Mouse (Mus musculus): ENCODE data around the gene Tmem269. TPM values are rescaled to one million over a fixed set of nuclear protein-coding genes. Genes with fewer than 3 reads are reported as not detected.
A peak's percentile ranks its signal among the peaks of the same experiment; 100 is the strongest.

Tmem269 gene
- polyA plus RNA-seq, 1 experiment from 2014 or later: not detected

DNA sequence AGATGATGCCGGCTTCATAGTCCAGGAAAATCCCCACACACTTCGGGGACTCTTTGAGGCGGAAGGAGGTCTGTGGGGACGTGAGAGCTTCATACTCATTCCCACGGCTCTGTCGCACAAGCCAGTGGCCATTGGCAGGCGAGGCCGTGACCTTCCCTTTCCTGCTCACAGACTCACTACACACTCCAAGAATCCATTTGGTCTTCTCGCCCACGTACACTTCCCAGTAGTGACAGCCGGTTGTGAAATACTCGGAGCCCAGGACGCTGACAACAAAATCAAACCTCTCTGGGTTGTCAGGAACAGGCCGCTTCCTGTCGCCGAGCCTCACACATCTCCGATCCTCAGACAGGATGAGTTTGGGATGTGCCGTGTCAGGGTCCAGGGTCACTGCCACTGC lies 39.7 kb downstream of the Tmem269 start:
- no peak for ATAC-seq (ENCODE audit: insufficient number of reproducible peaks, insufficient read depth, low FRiP score, low TSS enrichment, low read depth)
- H3K4me2 ChIP-seq: no peak overlapping the region
- H3K4me1 ChIP-seq (replicated peaks): no peaks in the 10 kb centered on the region
- 74% methylated on average over 18 of the region's 18 CpGs for WGBS
- no peaks in the 10 kb centered on the region for H3K27me3 ChIP-seq
- H3K9me3 ChIP-seq: no peaks in the 10 kb centered on the region
- H3K9ac ChIP-seq (replicated peaks): no peak overlapping the region
- H3K4me3 ChIP-seq (replicated peaks): no peak overlapping the region
- H3K36me3 ChIP-seq: no peaks in the 10 kb centered on the region
- H3K27ac ChIP-seq: no peak overlapping the region

DNA sequence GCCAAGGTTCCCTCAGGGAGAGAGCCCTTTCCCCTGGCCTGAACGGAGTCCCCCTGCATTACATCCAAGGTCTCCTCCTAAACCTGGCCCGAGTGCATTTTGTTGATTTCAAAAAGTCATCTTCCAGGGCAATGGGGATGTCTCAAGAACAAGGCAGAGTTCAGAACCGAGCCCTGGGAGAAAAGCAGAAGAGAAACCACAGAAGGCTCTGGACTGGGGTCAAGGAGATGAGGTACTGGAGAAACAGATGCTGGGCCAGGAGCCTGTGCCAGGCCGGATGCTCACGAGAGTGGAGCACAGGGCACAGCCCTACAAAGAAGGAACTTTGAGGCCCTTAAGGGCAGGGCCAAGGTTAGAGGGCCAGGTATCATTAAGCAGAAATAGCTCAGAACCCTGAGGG lies 40.3 kb downstream of the Tmem269 start:
- ATAC-seq (ENCODE audit: insufficient number of reproducible peaks, insufficient read depth, low FRiP score, low TSS enrichment, low read depth): no peak
- Histone ChIP-seq H3K27ac (no peak overlapping the region), H3K9ac (replicated peaks) (no peak overlapping the region), H3K4me1 (replicated peaks) (peaks cover 6% of the 10 kb centered on the region), H3K4me3 (replicated peaks) (no peak overlapping the region), H3K4me2 (no peak overlapping the region), H3K27me3 (no peaks in the 10 kb centered on the region), H3K9me3 (no peaks in the 10 kb centered on the region), H3K36me3 (no peaks in the 10 kb centered on the region)
- 78% methylated on average over 5 of the region's 5 CpGs for WGBS

DNA sequence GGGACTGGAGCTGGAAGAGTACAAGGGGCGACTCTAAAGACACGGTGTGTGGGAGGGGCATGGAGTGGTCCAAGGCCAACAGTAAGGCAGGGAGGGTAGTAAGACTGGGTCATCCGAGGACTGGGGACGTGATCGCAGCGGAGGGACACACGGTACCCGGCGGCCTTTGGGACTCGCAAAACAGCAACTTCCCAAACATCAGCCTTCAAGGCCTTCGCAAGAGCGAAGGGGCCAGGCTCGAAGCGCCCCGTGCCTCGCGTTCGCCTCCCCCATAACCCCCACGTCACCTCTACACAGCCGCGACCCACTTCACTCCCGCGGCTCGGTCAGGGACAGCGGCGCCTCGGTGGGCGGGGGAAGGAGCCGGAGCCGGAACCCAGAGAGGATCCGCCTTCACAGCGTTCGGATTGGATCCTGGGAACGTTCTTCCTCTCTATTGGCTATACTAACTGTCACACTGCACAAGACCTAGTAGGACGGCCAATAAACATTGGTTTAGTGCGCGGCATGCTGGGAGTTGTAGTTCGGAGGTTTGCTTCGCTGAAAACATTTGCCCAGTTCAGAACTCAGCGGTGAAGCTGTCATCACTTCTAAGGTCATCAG lies 44.1 kb downstream of the Tmem269 start, which contains the start of gene Zfp691:
Gene Zfp691, minus strand, starts transcription at position 345 of the 603 bp plus-strand sequence.
- Histone ChIP-seq H3K27me3 (no peaks in the 10 kb centered on the region), H3K4me3 (replicated peaks) (peak within 1 kb of the TSS; percentile 73), H3K27ac (peak within 1 kb of the TSS; percentile 41; the same call in 1 of the 2 replicates), H3K4me2 (peak within 1 kb of the TSS; percentile 74), H3K36me3 (peaks cover 25% of the 10 kb centered on the region), H3K9me3 (no peaks in the 10 kb centered on the region), H3K9ac (replicated peaks) (peak within 1 kb of the TSS; percentile 81), H3K4me1 (replicated peaks) (peaks cover 8% of the 10 kb centered on the region)
- WGBS: under 1% methylated on average over 40 of the region's 40 CpGs
- peak; percentile 100 for ATAC-seq (ENCODE audit: insufficient number of reproducible peaks, insufficient read depth, low FRiP score, low TSS enrichment, low read depth)

DNA sequence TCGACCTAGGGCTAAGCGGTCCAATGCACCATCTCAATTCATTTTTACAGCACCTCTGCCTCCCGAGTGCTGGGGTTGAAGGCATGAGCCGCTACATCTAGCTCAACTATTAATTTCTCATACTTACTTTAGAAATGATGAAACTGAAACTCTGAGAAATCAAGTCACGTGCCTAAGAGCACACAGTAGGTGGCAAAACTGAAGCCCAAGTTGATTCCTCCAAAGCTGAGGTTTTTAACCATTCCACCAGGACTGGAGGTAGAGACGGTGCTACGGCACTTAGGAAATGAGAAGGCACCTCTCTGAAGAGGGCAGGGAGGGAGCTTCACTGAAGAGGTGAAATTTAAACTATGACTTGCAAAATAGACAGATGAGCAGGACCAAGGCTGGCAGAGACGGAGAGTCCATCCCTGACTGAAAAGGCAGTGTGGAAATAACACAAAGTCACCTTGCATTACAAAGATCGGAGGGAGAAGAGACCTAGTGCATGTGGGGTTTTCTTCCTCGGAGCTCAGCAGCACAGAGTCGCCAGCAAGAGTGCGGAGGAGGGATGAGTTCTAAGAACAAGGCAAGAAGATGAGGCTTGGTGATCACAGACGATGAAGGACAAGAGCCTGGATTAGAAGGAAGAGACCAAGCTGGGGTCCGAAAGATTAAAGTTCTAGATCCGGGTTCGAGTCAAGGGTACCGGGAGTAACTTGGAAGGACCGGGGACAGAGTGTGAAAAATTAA lies 44.9 kb downstream of the Tmem269 start:
- no peak for ATAC-seq (ENCODE audit: insufficient number of reproducible peaks, insufficient read depth, low FRiP score, low TSS enrichment, low read depth)
- peak overlapping the region; percentile 73 for H3K4me3 ChIP-seq (replicated peaks)
- peak overlapping the region; percentile 74 for H3K4me2 ChIP-seq
- H3K9me3 ChIP-seq: no peaks in the 10 kb centered on the region
- H3K4me1 ChIP-seq (replicated peaks): peaks cover 8% of the 10 kb centered on the region
- 44% methylated on average over 18 of the region's 18 CpGs for WGBS
- H3K9ac ChIP-seq (replicated peaks): peak overlapping the region; percentile 81
- peak overlapping the region; percentile 41; the same call in 1 of the 2 replicates for H3K27ac ChIP-seq
- H3K27me3 ChIP-seq: no peaks in the 10 kb centered on the region
- H3K36me3 ChIP-seq: peaks cover 34% of the 10 kb centered on the region

DNA sequence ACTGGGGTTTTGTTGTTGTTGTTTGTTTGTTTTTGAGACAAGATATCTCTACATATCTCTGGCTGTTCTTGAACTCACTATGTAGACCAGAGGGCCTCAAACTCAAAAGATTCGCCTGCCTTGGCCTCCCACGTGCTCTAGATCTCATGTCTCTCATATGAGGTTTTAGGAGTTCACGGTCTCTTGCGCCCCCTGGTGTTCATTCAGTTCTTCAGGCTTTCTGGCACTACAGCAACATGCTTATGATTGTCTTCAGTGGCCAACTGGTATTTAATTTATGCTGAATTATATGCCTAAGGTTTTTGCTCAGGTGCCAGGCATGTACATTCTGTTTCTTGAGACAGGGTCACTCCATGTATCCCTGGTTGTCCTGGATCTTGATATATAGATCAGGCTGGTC lies 50.4 kb downstream of the Tmem269 start:
- no peak overlapping the region for H3K9ac ChIP-seq (replicated peaks)

DNA sequence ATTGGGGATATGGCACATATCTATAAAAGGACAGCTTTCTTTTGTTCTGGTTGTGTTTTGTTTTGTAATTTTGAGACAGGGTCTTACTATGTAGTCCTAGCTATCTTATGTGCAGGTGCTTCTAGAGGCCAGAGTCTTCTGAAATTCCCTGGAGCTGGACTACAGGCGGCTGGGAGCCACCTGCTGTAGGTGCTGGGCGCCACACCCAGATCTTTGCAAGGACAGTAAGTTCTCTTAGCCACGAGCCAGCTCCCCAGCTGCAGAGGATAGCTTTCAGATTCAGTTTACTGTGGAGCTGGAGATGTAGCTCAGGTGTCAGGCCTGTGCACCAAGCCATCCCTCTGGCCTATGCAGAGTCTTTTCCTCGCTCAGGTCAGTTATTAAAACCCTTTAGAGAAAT lies 50.9 kb downstream of the Tmem269 start:
- 71% methylated on average over 4 of the region's 4 CpGs for WGBS
- no peak for ATAC-seq (ENCODE audit: insufficient number of reproducible peaks, insufficient read depth, low FRiP score, low TSS enrichment, low read depth)
- H3K4me2 ChIP-seq: no peak overlapping the region

More for the DNA sequence above, 50.4 kb downstream of the Tmem269 start:
- 5% methylated on average over 4 of the region's 4 CpGs for WGBS
- Histone ChIP-seq H3K4me2 (no peak overlapping the region), H3K27ac (no peak overlapping the region), H3K36me3 (peaks cover 35% of the 10 kb centered on the region), H3K4me3 (replicated peaks) (no peak overlapping the region), H3K9me3 (no peaks in the 10 kb centered on the region), H3K27me3 (no peaks in the 10 kb centered on the region), H3K4me1 (replicated peaks) (peaks cover 2% of the 10 kb centered on the region)
- no peak for ATAC-seq (ENCODE audit: insufficient number of reproducible peaks, insufficient read depth, low FRiP score, low TSS enrichment, low read depth)

DNA sequence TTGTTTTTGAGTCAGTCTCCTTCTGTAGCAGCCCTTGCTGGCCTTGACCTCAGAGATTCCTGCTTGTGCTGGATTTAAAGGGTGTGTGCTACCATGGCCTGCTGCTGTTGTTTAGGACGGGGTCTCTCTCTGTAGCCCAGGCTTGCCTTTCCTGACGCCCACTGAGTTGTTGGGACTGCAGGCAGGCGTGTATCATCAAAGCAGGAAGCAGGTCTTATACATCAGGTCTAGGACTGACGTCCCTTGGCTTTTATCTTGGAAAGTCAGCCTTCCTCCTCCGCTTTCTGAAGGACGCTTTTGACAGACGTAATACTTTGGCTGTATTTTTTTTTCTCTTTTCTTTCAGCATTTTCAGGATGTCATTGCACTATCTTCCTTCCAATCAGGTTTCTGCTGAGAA lies 52.1 kb downstream of the Tmem269 start:
- Histone ChIP-seq H3K9me3 (no peaks in the 10 kb centered on the region), H3K4me1 (replicated peaks) (no peaks in the 10 kb centered on the region), H3K27me3 (no peaks in the 10 kb centered on the region), H3K9ac (replicated peaks) (no peak overlapping the region), H3K4me2 (no peak overlapping the region), H3K36me3 (peaks cover 28% of the 10 kb centered on the region), H3K27ac (no peak overlapping the region), H3K4me3 (replicated peaks) (no peak overlapping the region)
- 76% methylated on average over 7 of the region's 7 CpGs for WGBS
- ATAC-seq (ENCODE audit: insufficient number of reproducible peaks, insufficient read depth, low FRiP score, low TSS enrichment, low read depth): no peak

More for the DNA sequence above, 50.9 kb downstream of the Tmem269 start:
- H3K36me3 ChIP-seq: peaks cover 35% of the 10 kb centered on the region
- H3K4me3 ChIP-seq (replicated peaks): no peak overlapping the region
- H3K9ac ChIP-seq (replicated peaks): no peak overlapping the region
- no peaks in the 10 kb centered on the region for H3K9me3 ChIP-seq
- no peak overlapping the region for H3K27ac ChIP-seq
- H3K4me1 ChIP-seq (replicated peaks): no peaks in the 10 kb centered on the region
- no peaks in the 10 kb centered on the region for H3K27me3 ChIP-seq

DNA sequence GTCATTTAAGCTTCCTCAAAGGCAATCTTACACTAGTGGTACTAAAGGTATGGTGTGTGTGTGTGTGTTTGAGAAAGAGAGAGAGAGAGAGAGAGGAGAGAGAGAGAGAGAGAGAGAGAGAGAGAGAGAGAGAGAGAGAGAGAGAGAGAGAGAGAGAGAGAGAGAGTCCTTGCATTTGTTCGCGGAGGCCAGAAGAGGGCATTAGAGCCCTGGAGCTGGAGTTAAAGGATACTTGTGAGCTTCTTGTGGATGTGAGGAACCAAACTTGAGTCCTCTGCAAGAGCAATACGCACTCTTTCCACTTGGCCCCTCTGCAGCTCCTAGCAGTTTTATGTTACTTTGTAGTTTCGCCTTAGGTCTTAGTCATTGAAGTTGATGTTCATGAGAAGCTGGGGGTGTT lies 55.0 kb downstream of the Tmem269 start:
- no peak overlapping the region for H3K27ac ChIP-seq
- 60% methylated on average over 3 of the region's 4 CpGs for WGBS
- no peak overlapping the region for H3K9ac ChIP-seq (replicated peaks)
- no peaks in the 10 kb centered on the region for H3K36me3 ChIP-seq
- no peaks in the 10 kb centered on the region for H3K9me3 ChIP-seq
- H3K4me1 ChIP-seq (replicated peaks): no peaks in the 10 kb centered on the region
- no peaks in the 10 kb centered on the region for H3K27me3 ChIP-seq
- ATAC-seq (ENCODE audit: insufficient number of reproducible peaks, insufficient read depth, low FRiP score, low TSS enrichment, low read depth): no peak
- no peak overlapping the region for H3K4me3 ChIP-seq (replicated peaks)
- H3K4me2 ChIP-seq: no peak overlapping the region

DNA sequence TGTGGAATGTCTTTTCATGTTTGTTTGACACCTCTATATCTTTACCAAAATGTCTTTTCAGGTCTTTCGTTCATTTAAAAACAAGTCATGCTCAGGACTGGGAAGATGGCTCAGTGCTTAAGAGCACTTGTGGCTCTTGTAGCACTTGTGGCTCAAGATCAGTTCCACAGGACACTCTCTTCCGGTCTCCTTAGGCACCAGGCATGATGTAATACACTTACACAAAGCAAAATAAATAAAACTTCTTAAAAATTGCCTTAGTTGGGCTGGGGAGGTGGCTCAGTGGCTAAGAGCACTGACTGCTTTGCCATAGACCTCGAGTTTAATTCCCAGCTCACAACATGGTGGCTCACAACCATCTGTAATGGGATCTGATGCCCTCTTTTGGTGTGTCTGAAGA lies 56.7 kb downstream of the Tmem269 start:
- no peaks in the 10 kb centered on the region for H3K9me3 ChIP-seq
- WGBS: 81% methylated on average over 3 of the region's 3 CpGs
- no peak overlapping the region for H3K4me2 ChIP-seq
- ATAC-seq (ENCODE audit: insufficient number of reproducible peaks, insufficient read depth, low FRiP score, low TSS enrichment, low read depth): no peak
- no peak overlapping the region for H3K27ac ChIP-seq
- no peaks in the 10 kb centered on the region for H3K36me3 ChIP-seq
- no peak overlapping the region for H3K4me3 ChIP-seq (replicated peaks)
- H3K9ac ChIP-seq (replicated peaks): no peak overlapping the region
- no peaks in the 10 kb centered on the region for H3K27me3 ChIP-seq
- H3K4me1 ChIP-seq (replicated peaks): no peaks in the 10 kb centered on the region

DNA sequence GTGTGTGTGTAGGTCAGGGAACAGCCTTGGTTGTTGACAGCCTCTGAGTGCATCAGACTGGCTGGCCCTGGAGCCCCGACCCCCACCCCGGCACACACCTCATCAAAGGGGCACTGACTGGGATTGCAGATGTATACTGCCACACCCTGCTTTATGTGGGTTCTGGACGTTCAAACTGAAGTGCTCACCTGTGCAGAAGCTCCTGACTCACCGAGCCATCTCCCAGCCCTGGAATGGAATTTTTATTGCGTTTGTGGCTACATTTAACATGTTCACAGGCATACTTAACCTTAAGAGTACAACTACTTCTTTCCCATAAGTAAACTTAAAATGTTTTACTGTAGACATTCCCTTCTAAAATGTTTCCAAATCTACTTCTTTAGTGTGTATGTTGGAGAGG lies 60.1 kb downstream of the Tmem269 start:
- Histone ChIP-seq H3K4me1 (replicated peaks) (no peaks in the 10 kb centered on the region), H3K27me3 (no peaks in the 10 kb centered on the region), H3K36me3 (no peaks in the 10 kb centered on the region), H3K27ac (no peak overlapping the region), H3K4me2 (no peak overlapping the region), H3K9me3 (no peaks in the 10 kb centered on the region), H3K9ac (replicated peaks) (no peak overlapping the region), H3K4me3 (replicated peaks) (no peak overlapping the region)
- WGBS: 76% methylated on average over 5 of the region's 5 CpGs
- ATAC-seq (ENCODE audit: insufficient number of reproducible peaks, insufficient read depth, low FRiP score, low TSS enrichment, low read depth): no peak

DNA sequence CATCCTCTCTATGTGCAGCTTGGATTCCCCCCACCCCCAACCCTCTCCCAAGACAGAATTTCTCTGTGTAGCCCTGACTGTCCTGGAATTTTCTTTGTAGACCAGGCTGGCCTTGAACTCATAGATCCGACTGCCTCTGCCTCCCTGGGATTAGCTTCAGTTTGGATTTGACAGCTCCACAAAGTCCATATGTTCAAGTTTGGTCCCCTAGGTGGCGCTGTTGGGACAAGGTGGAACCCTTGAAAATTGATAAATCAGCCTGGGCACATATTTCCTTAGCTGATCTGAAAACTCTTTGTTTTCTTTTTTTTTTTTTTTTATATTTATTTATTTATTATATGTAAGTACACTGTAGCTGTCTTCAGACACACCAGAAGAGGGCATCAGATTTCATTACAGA lies 60.8 kb downstream of the Tmem269 start:
- Histone ChIP-seq H3K4me2 (no peak overlapping the region), H3K27me3 (no peaks in the 10 kb centered on the region), H3K36me3 (no peaks in the 10 kb centered on the region), H3K27ac (no peak overlapping the region), H3K9ac (replicated peaks) (no peak overlapping the region), H3K4me1 (replicated peaks) (no peaks in the 10 kb centered on the region), H3K9me3 (no peaks in the 10 kb centered on the region), H3K4me3 (replicated peaks) (no peak overlapping the region)
- no peak for ATAC-seq (ENCODE audit: insufficient number of reproducible peaks, insufficient read depth, low FRiP score, low TSS enrichment, low read depth)
- WGBS: 34% methylated on average over 2 of the region's 2 CpGs

Data from limb, embryonic 12.5 days (tissue).